Mouse (Mus musculus) layer of hippocampus, postnatal 36 days (tissue): ENCODE data around the gene Ndufa7. TPM values are rescaled to one million over a fixed set of nuclear protein-coding genes. Genes with fewer than 3 reads are reported as not detected.
"Not testable (repeated sequence)": the region's sequence is repeated elsewhere in the genome, so short reads cannot be mapped to it uniquely, and the experiment has no call there.

Source experiments
- DNase-seq, 2 experiments: peaks; one replicate each; pipeline ENCODE4 v3.0.0; 2022
- microRNA-seq, 2 experiments: library from miRNA; unstranded; fragments of <30 nt; microRNA quantifications; one replicate each; pipeline ENCODE4 v1.2.0; 2021
- total RNA-seq, 2 experiments: library from RNA; stranded (reverse); gene quantifications; 2 replicates each; pipeline ENCODE4 v1.2.3; 2021

Gene Ndufa7
- total RNA-seq, 2 experiments from 2014 or later = 207 to 228 TPM

- not testable (repeated sequence) for DNase-seq
Observed at GRCm38 (mm10) chr17:33884320-33884719, 59.9 kb downstream of the Ndufa7 start.

- DNase-seq = not testable (repeated sequence)
Observed at GRCm38 (mm10) chr17:33887802-33888201, 63.4 kb downstream of the Ndufa7 start.

Small RNA genes within 50 kb of the gene (microRNA-seq; reads per million reads assigned to microRNA genes)
- gene Gm27740 = 0 reads per million in 2 experiments

Other genes with a start within 250 kb of the Ndufa7 start
- gene Zfp414, start 195.5 kb upstream of the Ndufa7 start, total RNA-seq = 10 to 100 TPM; 46.2 to 46.7 TPM
- gene Pram1, start 186.5 kb upstream of the Ndufa7 start, total RNA-seq = under 1 TPM in 1 of 2 experiments, not detected in 1; 0.50 TPM
- 100 to 1,000 TPM; 157 to 166 TPM for gene Hnrnpm, start 137.7 kb upstream of the Ndufa7 start, total RNA-seq
- 10 to 100 TPM; 83.7 to 88.1 TPM for gene March2, start 105.9 kb upstream of the Ndufa7 start, total RNA-seq
- gene Rab11b, start 64.0 kb upstream of the Ndufa7 start, total RNA-seq = 100 to 1,000 TPM; 280 to 301 TPM
- 1 to 10 TPM; 3.3 to 5.9 TPM for gene Angptl4, start 42.7 kb upstream of the Ndufa7 start, total RNA-seq
- gene Kank3, start 14.1 kb upstream of the Ndufa7 start, total RNA-seq = 10 to 100 TPM; 35.0 to 36.2 TPM
- 100 to 1,000 TPM; 742 to 754 TPM for gene Rps28, start within 50 bp of the Ndufa7 start, total RNA-seq
- 10 to 100 TPM; 22.2 to 24.9 TPM for gene Cd320, start 18.5 kb downstream of the Ndufa7 start, total RNA-seq
- gene Gm7029, start 49.3 kb downstream of the Ndufa7 start, total RNA-seq = not detected
- 1 to 10 TPM; 1.9 to 2.5 TPM for gene Kifc1, start 66.1 kb downstream of the Ndufa7 start, total RNA-seq
- not detected for gene Platr17, start 80.6 kb downstream of the Ndufa7 start, total RNA-seq
- gene Daxx, start 84.8 kb downstream of the Ndufa7 start, total RNA-seq = 10 to 100 TPM; 25.4 to 33.0 TPM
- gene Tapbp, start 91.3 kb downstream of the Ndufa7 start, total RNA-seq = 10 to 100 TPM; 32.5 to 38.9 TPM
- gene Zbtb22, start 91.3 kb downstream of the Ndufa7 start, total RNA-seq = 10 to 100 TPM; 26.9 to 30.8 TPM
- gene Rgl2, start 105.0 kb downstream of the Ndufa7 start, total RNA-seq = 10 to 100 TPM; 66.4 to 79.8 TPM
- gene Pfdn6, start 115.8 kb downstream of the Ndufa7 start, total RNA-seq = 10 to 100 TPM; 85.6 to 91.8 TPM
- 10 to 100 TPM; 15.9 to 17.9 TPM for gene Wdr46, start 116.1 kb downstream of the Ndufa7 start, total RNA-seq
- 1 to 10 TPM; 4.5 to 6.2 TPM for gene B3galt4, start 126.9 kb downstream of the Ndufa7 start, total RNA-seq
- 10 to 100 TPM; 80.0 to 84.8 TPM for gene Vps52, start 131.2 kb downstream of the Ndufa7 start, total RNA-seq
- 100 to 1,000 TPM; 327 to 330 TPM for gene Rps18, start 131.4 kb downstream of the Ndufa7 start, total RNA-seq
- 10 to 100 TPM; 16.3 to 16.9 TPM for gene H2-K1, start 175.8 kb downstream of the Ndufa7 start, total RNA-seq
- gene Ring1, start 200.1 kb downstream of the Ndufa7 start, total RNA-seq = 10 to 100 TPM; 39.6 to 42.9 TPM
- gene H2-Ke6, start 203.5 kb downstream of the Ndufa7 start, total RNA-seq = 10 to 100 TPM; 60.2 to 61.7 TPM
- 10 to 100 TPM; 88.5 to 92.6 TPM for gene Slc39a7, start 207.1 kb downstream of the Ndufa7 start, total RNA-seq
- gene Rxrb, start 207.2 kb downstream of the Ndufa7 start, total RNA-seq = 10 to 100 TPM; 77.8 to 79.2 TPM
- gene Col11a2, start 214.9 kb downstream of the Ndufa7 start, total RNA-seq = 10 to 100 TPM; 20.3 to 21.8 TPM